11 mouse cellular contexts compared by ENCODE assay signal in genomic region chr2:166143871-166144270, GRCm38 (mm10). TPM values are rescaled to one million over a fixed set of nuclear protein-coding genes. Genes with fewer than 3 reads are reported as not detected.
A peak's percentile ranks its signal among the peaks of the same experiment; 100 is the strongest.
DNase-seq lines count a peak whose midpoint lies in the region; ATAC-seq and TF ChIP-seq lines count a peak whose summit lies in the region.
"Had no signal": no experiment of that assay in that cellular context is flagged by ENCODE, and none has a peak within 500 bp of the region (broad histone marks: within the 10 kb centered on the region; RNA-seq: fewer than 3 reads in every experiment).

No protein-coding gene starts in this region.

- no peak for DNase-seq in heart, embryonic 10.5 days (ENCODE audit: low spot score)
- no peak for DNase-seq in heart, adult 2 months
- DNase-seq in midbrain, embryonic 10.5 days (ENCODE audit: low spot score): no peak
- DNase-seq in stomach, postnatal 0 days (ENCODE audit: low spot score): no peak
- no peak for DNase-seq in thymus, postnatal 4 days
- no peak for DNase-seq in midbrain, embryonic 11.5 days (ENCODE audit: low spot score, missing footprints)
- DNase-seq: left cerebral cortex, postnatal 4 days; lung, postnatal 14 days had no signal

- H3K9me3 ChIP-seq in heart, embryonic 10.5 days: no peaks in the 10 kb centered on the region
- no peaks in the 10 kb centered on the region for H3K9me3 ChIP-seq in midbrain, embryonic 10.5 days (replicated peaks)
- no peaks in the 10 kb centered on the region for H3K9me3 ChIP-seq in midbrain, embryonic 16.5 days (replicated peaks; ENCODE audit: control insufficient read depth, low read length, poor library complexity, severe bottlenecking)
- H3K9me3 ChIP-seq in kidney, embryonic 15.5 days (replicated peaks): no peaks in the 10 kb centered on the region
- no peaks in the 10 kb centered on the region for H3K9me3 ChIP-seq in stomach, postnatal 0 days (ENCODE audit: control insufficient read depth, low read length)
- H3K9me3 ChIP-seq in midbrain, embryonic 11.5 days (ENCODE audit: control insufficient read depth, low read length): no peaks in the 10 kb centered on the region

- H3K4me2 ChIP-seq in midbrain, embryonic 16.5 days (ENCODE audit: low read length): no peak overlapping the region
- H3K4me2 ChIP-seq in kidney, embryonic 15.5 days: no peak overlapping the region
- no peak overlapping the region for H3K4me2 ChIP-seq in stomach, postnatal 0 days (replicated peaks; ENCODE audit: low read depth)
- H3K4me2 ChIP-seq in midbrain, embryonic 11.5 days: no peak overlapping the region

- H3K79me2 ChIP-seq in heart, adult 2 months (replicated peaks; ENCODE audit: control insufficient read depth, insufficient read depth, low read length): no peaks in the 10 kb centered on the region

- ATAC-seq in midbrain, embryonic 16.5 days: no peak
- no peak for ATAC-seq in kidney, embryonic 15.5 days (replicated peaks; ENCODE audit: low FRiP score)
- no peak for ATAC-seq in stomach, postnatal 0 days (ENCODE audit: low FRiP score, low TSS enrichment)
- no peak for ATAC-seq in midbrain, embryonic 11.5 days (ENCODE audit: low FRiP score)

- no peak overlapping the region for H3K9ac ChIP-seq in heart, adult 2 months (ENCODE audit: low read depth, low read length)
- H3K9ac ChIP-seq in midbrain, embryonic 16.5 days (ENCODE audit: low read depth, low read length): no peak overlapping the region
- H3K9ac ChIP-seq in kidney, embryonic 15.5 days: no peak overlapping the region
- H3K9ac ChIP-seq in stomach, postnatal 0 days (ENCODE audit: low read length): no peak overlapping the region
- no peak overlapping the region for H3K9ac ChIP-seq in midbrain, embryonic 11.5 days (ENCODE audit: low read length)

- H3K27me3 ChIP-seq in heart, embryonic 10.5 days (ENCODE audit: insufficient read depth, poor library complexity, severe bottlenecking): no peaks in the 10 kb centered on the region
- no peaks in the 10 kb centered on the region for H3K27me3 ChIP-seq in heart, adult 2 months (ENCODE audit: control insufficient read depth, insufficient read depth, low read length)
- no peaks in the 10 kb centered on the region for H3K27me3 ChIP-seq in midbrain, embryonic 10.5 days (ENCODE audit: low read depth, poor library complexity, severe bottlenecking)
- 0 out of 2 replicates have a peak, but pooled peaks cover 4% of the 10 kb centered on the region for H3K27me3 ChIP-seq in midbrain, embryonic 16.5 days (ENCODE audit: control insufficient read depth, insufficient read depth, low read depth, low read length)
- no peaks in the 10 kb centered on the region for H3K27me3 ChIP-seq in kidney, embryonic 15.5 days
- H3K27me3 ChIP-seq in stomach, postnatal 0 days (ENCODE audit: control insufficient read depth, insufficient read depth, low read length): no peaks in the 10 kb centered on the region
- H3K27me3 ChIP-seq in midbrain, embryonic 11.5 days (ENCODE audit: control insufficient read depth, insufficient read depth, low read length): no peaks in the 10 kb centered on the region

- WGBS in heart, embryonic 10.5 days: 80% methylated on average over 5 of the region's 5 CpGs
- WGBS in heart, adult 2 months: 91% methylated on average over 5 of the region's 5 CpGs
- 86% methylated on average over 5 of the region's 5 CpGs for WGBS in midbrain, embryonic 10.5 days
- 83% methylated on average over 5 of the region's 5 CpGs for WGBS in midbrain, embryonic 16.5 days
- WGBS in kidney, embryonic 15.5 days: 80% methylated on average over 5 of the region's 5 CpGs
- WGBS in stomach, postnatal 0 days: 82% methylated on average over 5 of the region's 5 CpGs
- 82% methylated on average over 5 of the region's 5 CpGs for WGBS in midbrain, embryonic 11.5 days

- no peak for TF ChIP-seq EP300 in heart, adult 2 months (IDR thresholded peaks at IDR 0.05; ENCODE audit: insufficient read depth, low read depth, low read length)
- TF ChIP-seq EP300 in stomach, postnatal 0 days (optimal IDR thresholded peaks at IDR 0.05): no peak

- peaks cover 20% of the 10 kb centered on the region for H3K36me3 ChIP-seq in heart, embryonic 10.5 days
- no peaks in the 10 kb centered on the region for H3K36me3 ChIP-seq in heart, adult 2 months (ENCODE audit: control insufficient read depth, insufficient read depth, low read length)
- peaks cover 24% of the 10 kb centered on the region for H3K36me3 ChIP-seq in midbrain, embryonic 10.5 days
- H3K36me3 ChIP-seq in midbrain, embryonic 16.5 days (ENCODE audit: control insufficient read depth, insufficient read depth, low read length): no peaks in the 10 kb centered on the region
- 0 out of 2 replicates have a peak, but pooled peaks cover 3% of the 10 kb centered on the region for H3K36me3 ChIP-seq in kidney, embryonic 15.5 days
- H3K36me3 ChIP-seq in stomach, postnatal 0 days (ENCODE audit: control insufficient read depth, insufficient read depth, low read length): no peaks in the 10 kb centered on the region
- H3K36me3 ChIP-seq in midbrain, embryonic 11.5 days (ENCODE audit: control insufficient read depth, insufficient read depth, low read length): no peaks in the 10 kb centered on the region

- intact Hi-C loops in heart, adult 2 months (cut with DNase I): no loop called here

- peaks cover 91% of the 10 kb centered on the region for H3K4me1 ChIP-seq in heart, embryonic 10.5 days
- H3K4me1 ChIP-seq in heart, adult 2 months (ENCODE audit: control insufficient read depth, insufficient read depth, low read length): peaks cover 18% of the 10 kb centered on the region
- H3K4me1 ChIP-seq in midbrain, embryonic 10.5 days: peaks cover 64% of the 10 kb centered on the region
- peaks cover 9% of the 10 kb centered on the region for H3K4me1 ChIP-seq in midbrain, embryonic 16.5 days (ENCODE audit: control insufficient read depth, insufficient read depth, low read length)
- H3K4me1 ChIP-seq in kidney, embryonic 15.5 days: peaks cover 81% of the 10 kb centered on the region
- H3K4me1 ChIP-seq in stomach, postnatal 0 days (replicated peaks; ENCODE audit: control insufficient read depth, insufficient read depth): peaks cover 20% of the 10 kb centered on the region; the same call in 1 of the 2 replicates
- peaks cover 2% of the 10 kb centered on the region; the same call in 1 of the 2 replicates for H3K4me1 ChIP-seq in midbrain, embryonic 11.5 days (ENCODE audit: control insufficient read depth, insufficient read depth, low read length)

- peak overlapping the region; percentile 19; the same call in 1 of the 2 replicates for H3K27ac ChIP-seq in heart, embryonic 10.5 days
- H3K27ac ChIP-seq in heart, adult 2 months: no peak overlapping the region
- peak overlapping the region; percentile 57; the same call in 1 of the 2 replicates for H3K27ac ChIP-seq in midbrain, embryonic 10.5 days (replicated peaks)
- no peak overlapping the region for H3K27ac ChIP-seq in midbrain, embryonic 16.5 days (ENCODE audit: low read length)
- peak overlapping the region; percentile 49; the same call in 1 of the 2 replicates for H3K27ac ChIP-seq in kidney, embryonic 15.5 days
- H3K27ac ChIP-seq in stomach, postnatal 0 days (replicated peaks): 0 out of 2 replicates have a peak overlapping the region, but pooled peaks have one; percentile 8
- no peak overlapping the region for H3K27ac ChIP-seq in midbrain, embryonic 11.5 days (ENCODE audit: low read depth, low read length)

- no peak overlapping the region for H3K4me3 ChIP-seq in heart, embryonic 10.5 days
- no peak overlapping the region for H3K4me3 ChIP-seq in heart, adult 2 months
- H3K4me3 ChIP-seq in midbrain, embryonic 10.5 days: no peak overlapping the region
- H3K4me3 ChIP-seq in midbrain, embryonic 16.5 days (ENCODE audit: low read depth, low read length): no peak overlapping the region
- no peak overlapping the region for H3K4me3 ChIP-seq in kidney, embryonic 15.5 days (replicated peaks)
- H3K4me3 ChIP-seq in stomach, postnatal 0 days (ENCODE audit: low read depth, low read length): no peak overlapping the region
- H3K4me3 ChIP-seq in midbrain, embryonic 11.5 days (ENCODE audit: low read depth, low read length): no peak overlapping the region
- H3K4me3 ChIP-seq: erythroblast, embryonic 14.5 days had no signal

- no peak for TF ChIP-seq POLR2A in heart, adult 2 months (IDR thresholded peaks at IDR 0.05; ENCODE audit: insufficient read depth, low read depth, low read length)

- TF ChIP-seq CTCF in heart, adult 2 months (IDR thresholded peaks at IDR 0.05): no peak
- no peak for TF ChIP-seq CTCF in stomach, postnatal 0 days (IDR thresholded peaks at IDR 0.05; ENCODE audit: low read depth)

RNA-seq across cellular contexts. Expression of gene Sulf2, which starts 11.6 kb away (rescaled TPM):
- 94.7 and 103 TPM in 2 replicates for polyA plus RNA-seq in heart, embryonic 10.5 days (2016; fragmentation: Nextera tagmentation; extraction: Ambion mirVana)
- total RNA-seq in heart, adult 2 months (2021): 10 to 100 TPM; 38.5 to 43.9 TPM
- 51.0 and 75.1 TPM in 2 replicates for polyA plus RNA-seq in heart, adult 2 months (2012; rRNA removed)
- polyA plus RNA-seq in midbrain, embryonic 10.5 days (2016; fragmentation: Nextera tagmentation; extraction: Ambion mirVana): 62.5 and 74.5 TPM in 2 replicates
- polyA plus RNA-seq in midbrain, embryonic 16.5 days (2015; fragmentation: Nextera tagmentation; extraction: Ambion mirVana): 88.1 and 94.5 TPM in 2 replicates
- 61.0 and 65.3 TPM in 2 replicates for polyA plus RNA-seq in kidney, embryonic 15.5 days (2015; fragmentation: Nextera tagmentation; extraction: Ambion mirVana)
- polyA plus RNA-seq in stomach, postnatal 0 days (2015; fragmentation: Nextera tagmentation; extraction: Ambion mirVana): 44.2 and 49.1 TPM in 2 replicates
- polyA plus RNA-seq in midbrain, embryonic 11.5 days (2014; fragmentation: Nextera tagmentation; extraction: Ambion mirVana): 84.5 and 87.6 TPM in 2 replicates

Comparison
In these comparisons a context has a peak if more than half of its experiments do, and no peak if none do; other contexts are left out.
1. H3K27ac ChIP-seq: peak in heart, embryonic 10.5 days (single experiment), midbrain, embryonic 10.5 days (single experiment), kidney, embryonic 15.5 days (single experiment) and stomach, postnatal 0 days (single experiment); none in heart, adult 2 months (single experiment), midbrain, embryonic 16.5 days (single experiment) and midbrain, embryonic 11.5 days (single experiment).